Mouse (Mus musculus) myocyte (in vitro differentiated cells): ENCODE data around the gene Cerk.

Experiments used
- MYOG ChIP-seq, 3 experiments: IDR thresholded peaks; one replicate each; pipeline ENCODE4 v1.6.1; 2011; ENCODE audit warnings: control low read depth in 2 of 3, low read depth in 2 of 3, mild to moderate bottlenecking in 2 of 3; ENCODE audit not compliant: insufficient read length in 2 of 3, control insufficient read depth in 1 of 3, insufficient read depth in 1 of 3
- POLR2A ChIP-seq: IDR thresholded peaks from one replicate; pipeline ENCODE4 v1.6.1; 2011; ENCODE audit warnings: low read depth, mild to moderate bottlenecking, control low read depth, moderate library complexity; ENCODE audit not compliant: insufficient read length
- TCF12 ChIP-seq: IDR thresholded peaks from one replicate; pipeline ENCODE4 v1.6.1; 2011; ENCODE audit warnings: mild to moderate bottlenecking, control low read depth; ENCODE audit not compliant: poor library complexity, insufficient read depth, severe bottlenecking
- USF1 ChIP-seq: IDR thresholded peaks from one replicate; pipeline ENCODE4 v1.6.1; 2011; ENCODE audit warnings: low read depth, mild to moderate bottlenecking, control low read depth, moderate library complexity

GRCm38 (mm10) chr15:86168505-86168867 lies 17.5 kb downstream of the Cerk start:
- TF ChIP-seq POLR2A (no peak), USF1 (peak; percentile 3), MYOG (IDR thresholded peaks at IDR 0.05; ENCODE audit: control insufficient read depth in 1 of 3, insufficient read depth in 1 of 3, insufficient read length in 2 of 3, low read depth in 2 of 3) (peak; percentile 1 to 95 (median 85)), TCF12 (no peak)
